Mouse (Mus musculus) erythroid progenitor cell, adult 5-6 weeks (primary cell): ENCODE results near the gene Rnf217. TPM values are rescaled to one million over a fixed set of nuclear protein-coding genes. Genes with fewer than 3 reads are reported as not detected.

Source experiments
- ATAC-seq: replicated peaks from 2 replicates; pipeline ENCODE4 v1.8.0; 2016; ENCODE audit warnings: moderate number of reproducible peaks, mild to moderate bottlenecking, moderate TSS enrichment, inconsistent platforms; ENCODE audit not compliant: poor library complexity, low FRiP score, severe bottlenecking
- total RNA-seq, 2 experiments: library from RNA; stranded (forward) in 1 of 2; stranded (reverse) in 1 of 2; fragments of 150-400 nt in 1 of 2; fragments of 186-747, 209-891 nt in 1 of 2; gene quantifications; 2 replicates each; pipeline versions ENCODE4 v1.2.3 to v1.2.4; 2015 to 2017; ENCODE audit warnings: low replicate concordance in 2 of 2

The Rnf217 gene
- total RNA-seq, 2 experiments from 2014 or later: not detected

DNA sequence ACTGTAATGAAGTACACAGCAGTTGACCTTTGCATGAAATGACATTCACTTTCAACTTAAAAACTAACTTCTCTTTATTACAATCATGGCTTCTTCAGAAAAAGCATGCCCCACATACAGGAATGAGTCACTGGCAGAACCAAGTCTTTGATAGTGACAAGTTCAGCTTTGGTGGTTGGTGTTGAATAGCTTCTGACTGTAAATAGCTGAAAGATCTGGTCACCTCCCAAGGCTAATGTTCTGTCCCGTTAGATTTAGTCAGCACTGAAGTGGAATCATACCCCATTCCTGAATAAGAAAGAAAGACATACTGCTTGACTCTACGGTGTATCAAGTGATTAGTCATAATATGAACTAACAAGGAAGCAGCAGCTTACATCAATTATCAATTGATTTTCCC lies 51.7 kb downstream of the Rnf217 start:
- no peak for ATAC-seq

DNA sequence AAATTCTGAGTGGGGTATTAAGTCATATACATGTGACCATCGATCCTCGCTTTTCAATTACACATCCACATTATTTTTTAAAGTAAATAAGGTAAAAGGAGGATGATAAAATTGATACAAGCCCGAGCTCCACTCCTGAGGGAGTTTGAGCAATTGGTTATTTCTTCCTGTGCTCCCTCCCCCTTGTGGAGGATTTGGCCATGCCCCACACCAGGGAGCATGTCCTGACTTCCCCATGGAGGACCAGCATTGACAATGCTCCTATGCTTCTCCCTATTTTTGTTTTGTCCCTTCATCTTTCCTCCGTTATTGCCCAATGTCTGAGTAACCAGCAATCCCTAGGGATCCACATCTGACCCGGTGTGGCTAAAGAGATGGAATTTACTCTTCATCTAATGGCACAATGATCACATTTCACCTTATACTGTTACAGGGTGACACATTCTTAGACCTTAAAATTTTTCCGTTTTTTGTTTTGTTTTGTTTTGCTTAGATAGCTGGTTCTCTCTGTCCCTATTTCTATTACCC lies 53.5 kb downstream of the Rnf217 start:
- no peak for ATAC-seq

DNA sequence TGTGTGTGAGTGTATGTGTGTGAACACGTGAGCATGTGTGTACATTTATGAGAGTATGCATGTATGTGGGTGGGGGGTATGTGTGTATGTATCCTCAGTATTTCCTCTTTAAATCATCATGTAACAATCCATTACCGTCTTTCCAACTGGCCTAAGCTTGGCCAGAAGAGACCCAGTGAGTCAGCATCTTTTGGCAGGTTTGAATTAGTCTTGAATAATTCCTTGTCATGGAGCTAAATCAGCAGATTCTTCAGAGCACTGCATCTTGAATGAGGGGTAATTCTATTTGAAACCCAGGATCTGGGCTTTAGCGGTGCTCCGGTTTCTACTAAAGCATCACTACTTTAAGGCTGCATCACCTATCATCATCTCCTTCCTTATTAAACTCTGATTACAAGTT lies 55.7 kb downstream of the Rnf217 start:
- ATAC-seq: no peak

DNA sequence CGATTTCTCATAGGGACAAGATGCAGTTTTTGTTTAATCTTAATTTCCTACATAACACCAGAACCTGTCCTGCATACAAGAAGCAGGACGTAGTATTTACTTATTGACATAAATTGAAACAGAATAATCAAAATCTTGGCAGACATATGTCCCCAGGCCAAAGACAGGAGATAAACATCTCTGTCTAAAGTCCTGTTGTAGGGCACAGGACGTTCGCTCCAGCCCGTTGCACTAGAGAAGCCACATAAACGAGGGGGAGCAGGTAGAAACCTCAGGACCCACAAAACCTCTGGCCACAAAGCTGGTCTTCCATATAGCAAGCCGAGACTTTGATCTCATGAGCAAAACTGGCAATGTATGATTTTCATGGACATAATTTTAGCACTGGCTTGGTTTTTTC lies 57.1 kb downstream of the Rnf217 start:
- ATAC-seq: no peak

DNA sequence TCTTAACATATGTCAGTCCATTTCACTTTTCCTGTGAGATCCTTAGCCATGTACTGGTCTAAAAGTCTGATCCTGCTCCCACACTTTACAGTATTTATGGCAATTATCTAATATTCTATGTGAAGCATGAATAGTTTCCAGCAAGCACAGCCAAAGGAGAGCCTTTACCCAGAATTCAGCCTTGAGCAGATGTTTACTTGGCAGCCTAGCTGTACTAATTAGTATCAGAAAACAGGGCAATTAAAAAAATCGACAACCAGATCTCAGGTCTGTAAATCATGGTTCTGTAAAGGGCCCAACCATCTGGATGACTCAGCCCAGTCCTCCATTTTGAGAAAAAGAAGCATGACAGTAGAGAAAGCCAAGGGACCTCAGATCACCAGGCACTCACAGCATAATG lies 57.6 kb downstream of the Rnf217 start:
- no peak for ATAC-seq

DNA sequence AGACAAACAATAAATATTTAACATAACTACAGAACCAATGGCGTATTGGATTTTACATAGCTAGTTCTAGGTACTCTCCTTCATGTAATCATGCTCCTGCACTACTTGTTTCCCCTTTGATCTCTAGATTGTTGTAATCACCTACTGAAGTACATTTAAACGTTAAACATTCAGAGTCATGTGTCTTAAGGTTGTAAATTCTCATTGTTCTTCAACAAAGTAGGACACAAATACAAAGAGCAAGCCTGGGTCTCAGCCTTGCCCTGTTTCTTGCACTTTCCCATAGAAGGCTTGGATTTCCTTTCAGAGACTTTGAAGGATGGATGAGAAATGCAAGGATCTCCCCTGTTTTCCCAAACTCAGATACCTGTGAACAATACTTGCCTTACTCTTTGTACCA lies 61.8 kb downstream of the Rnf217 start:
- no peak for ATAC-seq

DNA sequence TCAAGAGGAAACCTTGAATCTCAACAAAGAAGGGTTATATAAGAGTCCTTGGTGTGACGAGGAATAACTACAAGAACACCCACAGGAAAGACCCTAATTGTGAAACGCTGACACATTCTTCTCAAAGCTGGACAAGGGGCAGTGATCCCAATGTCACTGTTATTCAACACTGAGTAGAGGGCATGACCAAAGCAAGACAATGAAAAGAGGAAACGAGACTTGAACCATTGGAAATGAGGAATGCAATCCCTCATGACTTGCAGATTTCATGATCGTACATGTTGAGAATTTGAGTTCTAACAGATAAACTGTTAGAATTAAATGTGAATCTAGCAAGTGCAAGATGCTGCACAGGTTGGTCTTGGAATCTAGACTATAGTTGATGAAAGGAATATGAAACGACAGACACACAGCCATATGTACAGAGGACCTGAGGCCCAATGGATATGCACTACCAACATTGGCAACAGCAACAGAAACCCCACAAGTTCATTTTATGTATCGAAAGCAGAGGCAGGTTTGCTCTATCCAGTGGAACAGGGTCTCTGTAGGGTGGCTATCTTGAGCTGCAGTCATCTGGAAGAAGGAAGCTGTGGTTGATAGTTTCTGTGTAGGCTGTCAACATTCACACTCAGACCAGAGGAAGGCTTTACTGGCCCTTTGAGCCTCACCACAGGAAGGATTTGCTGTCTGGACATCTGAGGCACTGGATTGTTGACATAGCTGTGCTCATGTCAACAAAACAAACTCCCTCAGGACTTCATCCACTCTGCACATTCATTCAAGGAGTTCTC lies 64.6 kb downstream of the Rnf217 start:
- no peak for ATAC-seq

DNA sequence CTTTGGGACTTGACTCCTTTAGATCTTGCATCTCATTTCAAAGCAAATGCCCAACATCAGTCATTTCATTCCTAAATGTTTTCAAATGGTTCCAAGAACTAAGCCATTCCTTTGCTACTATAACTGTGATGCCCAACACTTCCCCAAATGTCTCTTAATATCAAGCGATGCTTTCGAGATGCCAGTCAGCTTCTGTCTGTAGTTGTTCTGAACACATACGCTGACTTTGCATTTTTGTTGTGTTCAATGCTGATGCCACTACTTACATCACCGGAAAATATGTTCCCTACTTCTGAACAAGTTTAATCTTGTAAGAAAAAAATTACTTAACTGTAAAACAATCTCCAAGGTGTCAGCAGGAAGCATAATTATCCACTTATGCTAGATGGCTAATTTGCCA lies 68.5 kb downstream of the Rnf217 start:
- no peak for ATAC-seq

DNA sequence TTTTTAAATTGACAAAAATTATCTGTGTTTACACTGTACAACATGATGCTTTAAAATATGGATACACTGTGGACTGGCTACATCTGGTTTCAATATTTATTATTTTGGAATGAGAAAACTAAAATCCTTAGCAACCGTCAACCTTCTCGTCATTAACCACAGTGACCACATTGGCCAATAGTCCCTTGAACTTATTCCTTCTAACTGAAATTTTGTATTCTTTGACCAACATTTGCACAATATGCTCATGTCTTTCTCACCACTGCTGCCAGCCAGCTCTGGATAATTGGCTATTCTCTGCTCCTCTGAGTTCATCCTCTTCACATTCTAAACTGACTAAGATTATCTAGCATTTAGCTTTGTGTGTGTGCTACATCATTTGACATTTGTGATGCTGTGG lies 69.6 kb downstream of the Rnf217 start:
- ATAC-seq: no peak

DNA sequence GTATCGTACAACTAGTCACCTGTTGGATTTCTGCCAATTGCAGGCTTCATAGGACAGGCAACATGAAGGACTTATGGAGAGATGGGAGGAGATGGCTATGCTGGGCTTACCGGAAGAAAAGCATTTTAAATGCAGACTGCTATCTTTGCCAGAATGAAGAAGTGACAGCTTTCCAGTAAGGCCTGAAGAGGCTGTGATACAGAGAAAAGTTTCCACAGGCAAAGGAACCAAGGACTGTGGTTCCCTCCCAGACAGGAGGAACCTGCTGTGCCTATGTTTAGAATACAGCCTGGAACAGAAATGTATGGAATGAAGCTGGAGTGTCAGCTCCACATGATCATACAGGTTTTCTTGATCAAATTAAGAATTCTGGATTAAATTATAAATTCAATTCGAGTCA lies 70.3 kb downstream of the Rnf217 start:
- ATAC-seq: no peak

DNA sequence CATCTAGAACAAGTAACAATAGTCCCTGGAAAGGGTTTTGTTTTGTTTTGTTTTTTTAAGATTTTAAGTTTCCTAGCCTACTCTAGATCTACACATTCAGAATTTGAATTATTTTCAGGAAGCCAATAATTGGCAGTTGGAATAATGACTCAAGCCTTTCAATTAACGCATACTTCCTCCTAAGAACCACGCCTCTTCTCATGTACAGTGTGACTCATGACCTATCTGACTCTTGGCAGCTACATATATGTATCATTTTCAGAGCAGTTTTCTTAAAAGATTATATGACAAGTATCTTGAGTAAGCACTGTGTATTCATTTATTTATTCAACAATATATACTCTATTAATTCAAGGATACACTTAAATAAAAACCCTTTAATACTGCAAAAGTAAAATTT lies 70.7 kb downstream of the Rnf217 start:
- no peak for ATAC-seq

DNA sequence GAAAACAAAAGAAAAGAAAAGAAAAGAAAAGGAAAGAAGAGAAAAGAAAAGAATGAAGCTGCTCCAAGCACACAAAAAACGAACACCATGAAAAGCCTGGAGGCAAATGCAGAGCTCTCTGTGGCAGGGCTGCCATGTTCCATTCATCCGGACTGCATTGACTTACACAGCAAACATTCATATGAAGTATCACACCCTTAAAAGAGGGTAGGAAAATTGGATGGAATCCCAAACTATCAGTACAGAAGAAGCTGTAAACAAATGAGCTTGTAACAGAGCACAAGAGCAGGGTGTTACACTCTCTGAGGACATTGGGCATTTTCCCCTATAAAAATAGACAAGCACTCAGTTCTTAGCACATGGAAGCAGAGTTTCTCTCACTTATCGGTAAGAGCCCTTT lies 71.8 kb downstream of the Rnf217 start:
- ATAC-seq: no peak

DNA sequence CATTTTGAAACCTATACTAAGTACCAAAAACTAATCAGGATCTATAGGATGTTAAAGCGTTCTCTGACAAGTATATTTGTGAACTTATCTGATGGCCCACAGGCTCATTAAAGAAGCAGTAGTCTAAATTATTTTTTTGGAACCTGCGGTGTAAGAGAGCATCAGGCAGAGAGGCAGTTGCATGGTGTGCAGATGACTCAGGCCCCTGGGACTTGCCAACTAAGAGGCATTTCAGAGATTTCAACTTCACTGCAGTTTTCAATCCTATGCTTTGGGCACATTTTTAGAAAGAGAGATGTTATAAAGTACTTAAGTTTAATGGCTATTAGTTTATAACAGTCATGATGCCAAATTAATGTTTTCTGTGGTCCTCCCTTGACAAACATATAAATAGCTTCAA lies 73.9 kb downstream of the Rnf217 start:
- ATAC-seq: no peak

DNA sequence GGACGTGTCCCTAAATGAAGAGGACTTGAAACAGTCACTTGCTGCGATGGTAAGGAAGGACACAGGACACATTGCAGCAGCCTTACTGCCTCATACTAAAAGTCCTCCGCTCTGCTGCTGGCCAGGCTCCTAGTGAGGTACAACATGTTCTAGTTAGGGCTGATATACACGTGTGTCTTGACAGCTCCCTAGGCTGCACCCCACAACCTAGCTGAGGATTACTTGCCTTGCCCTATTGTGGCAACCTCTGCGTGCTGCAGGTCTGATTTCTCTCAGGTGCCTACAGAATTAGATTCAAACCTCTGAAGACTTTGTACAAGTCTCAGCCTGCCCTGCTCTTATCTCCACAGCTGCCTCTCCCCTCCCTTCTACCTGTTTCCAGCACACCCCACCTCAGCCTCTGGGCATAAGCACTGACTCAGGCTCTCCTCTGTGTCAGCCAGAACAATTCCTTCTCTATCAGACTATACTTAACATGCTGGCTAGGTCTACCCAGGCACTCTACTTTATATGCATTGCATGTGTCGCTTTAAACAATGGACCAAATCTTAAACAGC lies 75.6 kb downstream of the Rnf217 start:
- ATAC-seq: no peak

DNA sequence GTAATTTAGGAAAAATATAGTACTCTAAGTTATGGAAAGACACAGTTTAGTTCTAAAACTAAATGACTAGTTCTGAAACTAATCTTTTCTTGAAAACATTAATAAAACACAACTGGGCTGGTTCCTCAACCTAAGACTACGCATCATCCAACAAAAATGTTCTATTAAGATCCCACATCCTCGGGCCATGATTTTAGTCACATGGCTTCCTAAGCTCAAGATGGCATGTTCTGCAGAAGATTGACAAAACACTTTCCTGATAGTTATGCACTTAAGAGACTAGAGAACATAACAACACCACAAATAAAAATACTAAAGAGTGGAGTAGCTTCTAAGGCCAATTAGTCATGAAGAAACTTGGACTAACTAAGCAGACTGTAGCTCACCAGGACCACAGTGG lies 76.2 kb downstream of the Rnf217 start:
- ATAC-seq: no peak

DNA sequence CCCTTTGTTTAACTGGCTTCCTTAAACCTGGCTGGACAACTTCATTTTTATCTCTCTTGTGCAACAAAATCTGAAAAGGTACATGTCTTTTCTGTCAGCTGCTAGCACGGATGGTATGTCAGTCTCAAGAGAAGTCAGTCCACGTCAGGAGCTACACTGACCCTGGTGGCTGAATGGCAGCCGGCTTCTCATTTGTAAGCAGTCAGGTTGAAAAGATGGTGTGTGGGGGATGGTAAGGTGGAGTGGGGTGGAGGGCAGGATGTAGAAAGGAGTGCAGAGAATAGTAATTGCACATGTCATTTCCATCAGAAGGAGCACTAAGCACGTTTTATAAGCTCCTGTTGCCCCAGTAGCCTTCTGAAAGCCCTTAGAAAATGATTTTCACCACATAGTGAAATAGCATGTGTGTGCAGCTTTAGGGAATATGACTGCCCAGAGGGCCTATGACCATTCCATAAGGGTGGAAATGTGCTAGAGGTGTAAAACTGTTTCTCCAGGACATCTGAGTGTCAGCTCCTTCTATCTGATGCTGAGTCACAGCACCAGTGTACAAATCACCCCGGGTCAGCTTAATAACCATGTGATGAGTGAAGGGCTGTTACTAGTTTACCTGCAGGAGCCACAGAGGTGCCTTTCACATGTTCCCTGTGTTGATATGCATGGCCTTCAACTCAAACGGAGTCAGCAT lies 80.5 kb downstream of the Rnf217 start:
- no peak for ATAC-seq

DNA sequence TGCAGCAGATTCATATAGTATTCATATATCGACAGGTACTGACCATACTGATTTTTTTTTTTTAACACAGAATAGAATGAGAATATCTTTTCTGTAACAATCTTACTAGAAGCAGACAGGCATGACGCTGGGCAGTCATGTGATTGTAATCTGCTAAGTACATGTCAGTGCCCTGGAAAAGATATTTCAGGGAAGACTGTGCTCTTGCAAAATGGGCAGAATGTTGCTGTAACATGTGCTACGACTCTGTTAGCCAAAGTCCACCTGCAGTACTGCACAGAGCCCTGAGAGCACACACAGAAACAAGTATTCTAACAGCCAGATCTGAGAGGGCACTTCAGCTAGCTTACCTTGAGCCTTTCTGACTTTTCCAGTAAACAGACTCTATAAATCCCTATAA lies 83.3 kb downstream of the Rnf217 start:
- ATAC-seq: no peak

DNA sequence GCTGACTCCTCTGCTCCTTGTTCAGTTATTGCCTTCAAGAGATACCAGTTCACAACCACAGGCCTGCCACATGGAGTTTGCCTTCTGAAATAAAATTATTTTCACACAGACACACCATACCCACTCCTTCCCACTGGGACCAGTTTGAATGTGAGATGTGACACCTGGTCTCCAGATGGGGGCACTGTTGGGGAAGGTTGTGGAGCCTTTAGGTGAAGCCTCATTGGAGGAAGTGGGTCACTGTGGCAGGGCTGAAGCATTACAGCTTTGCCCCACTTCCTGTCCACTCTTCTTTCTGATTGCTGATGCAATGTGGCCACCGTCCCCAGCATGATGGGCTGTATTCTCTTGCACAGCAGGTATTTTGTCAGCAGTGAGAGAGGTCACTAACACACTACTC lies 89.6 kb downstream of the Rnf217 start:
- ATAC-seq: no peak

DNA sequence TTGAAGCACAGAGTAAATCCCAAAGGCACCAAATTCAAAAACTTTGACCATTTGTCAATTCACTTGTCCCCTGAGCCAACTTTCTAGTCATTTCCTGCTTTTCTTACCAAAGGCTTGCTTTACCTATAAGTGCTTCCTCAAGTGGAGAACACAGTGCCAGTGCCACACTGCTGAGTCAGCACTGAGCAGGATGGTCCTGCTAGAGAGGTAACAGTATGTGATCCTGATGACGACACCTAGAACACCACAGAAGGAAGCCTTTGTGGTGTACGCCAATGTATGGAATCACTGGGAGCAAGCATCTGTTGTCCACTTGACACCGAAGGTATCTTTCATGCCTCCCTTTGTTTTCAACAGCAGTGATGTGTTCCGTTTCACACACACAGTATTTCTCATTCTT lies 90.8 kb downstream of the Rnf217 start:
- no peak for ATAC-seq

DNA sequence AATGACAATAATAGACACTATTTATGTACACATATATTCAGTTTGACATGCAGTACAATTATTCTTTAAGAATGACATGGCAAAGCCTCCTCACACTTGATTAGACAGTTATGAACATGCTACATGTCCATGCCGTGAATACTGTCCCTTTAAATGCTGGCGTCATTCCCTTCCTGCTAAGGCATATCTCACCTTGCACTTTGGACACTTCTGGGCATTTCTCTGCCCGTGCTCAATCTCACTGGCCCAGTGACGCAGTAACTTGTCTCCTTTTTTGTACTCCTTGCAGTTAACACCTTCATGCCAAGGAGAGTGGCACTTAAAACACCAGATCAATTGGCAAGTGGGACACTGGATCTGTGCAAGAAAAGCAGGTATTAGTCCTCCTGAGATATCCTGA lies 91.8 kb downstream of the Rnf217 start:
- no peak for ATAC-seq

DNA sequence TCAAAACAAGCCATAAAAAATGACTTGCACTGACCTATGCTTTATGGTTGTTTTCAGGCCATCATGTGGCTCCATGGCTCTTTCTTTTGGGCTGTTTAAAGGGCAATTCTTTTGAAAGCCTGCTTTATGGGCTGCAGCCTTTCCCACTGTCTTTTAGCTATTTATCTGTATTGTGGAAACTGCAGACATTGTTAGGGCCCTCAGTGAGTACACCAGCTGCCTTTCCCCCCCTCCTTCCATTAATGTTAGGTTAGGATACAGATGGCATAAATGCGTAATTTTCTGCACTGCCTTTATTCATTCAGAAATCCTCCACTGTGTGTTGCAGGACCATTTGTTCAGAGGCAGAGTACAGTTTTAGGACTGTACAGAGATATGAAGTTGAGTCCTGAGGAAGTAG lies 93.1 kb downstream of the Rnf217 start:
- no peak for ATAC-seq
